Mouse (Mus musculus): ENCODE data around the gene Lgr4. TPM values are rescaled to one million over a fixed set of nuclear protein-coding genes. Genes with fewer than 3 reads are reported as not detected.

The Lgr4 gene
- polyA plus RNA-seq, 1 experiment from 2014 or later: 20.7 TPM

DNA sequence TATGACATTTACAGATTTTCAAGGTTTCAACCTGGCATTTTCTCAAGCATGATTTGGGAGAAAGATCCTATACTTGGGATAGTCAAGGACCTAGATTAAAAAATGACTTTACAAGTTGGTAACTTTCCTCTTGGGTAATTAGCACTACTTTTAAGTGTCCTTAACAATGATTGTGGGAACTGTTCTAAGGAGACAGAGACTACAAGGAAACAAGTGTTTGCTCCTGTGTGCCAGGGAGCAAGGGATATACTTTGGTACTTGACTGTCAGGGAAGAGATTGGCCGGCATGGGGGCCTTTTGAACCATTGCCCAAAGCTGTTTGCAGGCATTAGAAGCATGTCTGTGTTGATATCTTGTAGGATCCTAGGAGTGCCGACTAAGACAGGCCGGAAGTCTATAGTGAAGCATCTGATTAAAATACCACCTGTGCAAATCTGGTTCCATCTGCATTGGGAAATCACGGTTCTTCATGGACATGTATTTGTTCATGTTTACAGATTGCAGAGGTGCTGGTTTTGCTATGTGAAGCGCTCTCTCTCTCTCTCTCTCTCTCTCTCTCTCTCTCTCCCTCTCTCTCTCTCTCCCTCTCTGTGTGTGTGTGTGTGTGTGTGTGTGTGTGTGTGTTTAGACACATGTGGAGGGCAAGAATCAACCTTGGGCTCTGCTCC lies 46.3 kb downstream of the Lgr4 start:
- Histone ChIP-seq H3K27ac (replicated peaks) (0 out of 2 replicates have a peak overlapping the region, but pooled peaks have one; percentile 13), H3K9me3 (replicated peaks) (no peaks in the 10 kb centered on the region)
- 61% methylated on average over 5 of the region's 5 CpGs for WGBS

DNA sequence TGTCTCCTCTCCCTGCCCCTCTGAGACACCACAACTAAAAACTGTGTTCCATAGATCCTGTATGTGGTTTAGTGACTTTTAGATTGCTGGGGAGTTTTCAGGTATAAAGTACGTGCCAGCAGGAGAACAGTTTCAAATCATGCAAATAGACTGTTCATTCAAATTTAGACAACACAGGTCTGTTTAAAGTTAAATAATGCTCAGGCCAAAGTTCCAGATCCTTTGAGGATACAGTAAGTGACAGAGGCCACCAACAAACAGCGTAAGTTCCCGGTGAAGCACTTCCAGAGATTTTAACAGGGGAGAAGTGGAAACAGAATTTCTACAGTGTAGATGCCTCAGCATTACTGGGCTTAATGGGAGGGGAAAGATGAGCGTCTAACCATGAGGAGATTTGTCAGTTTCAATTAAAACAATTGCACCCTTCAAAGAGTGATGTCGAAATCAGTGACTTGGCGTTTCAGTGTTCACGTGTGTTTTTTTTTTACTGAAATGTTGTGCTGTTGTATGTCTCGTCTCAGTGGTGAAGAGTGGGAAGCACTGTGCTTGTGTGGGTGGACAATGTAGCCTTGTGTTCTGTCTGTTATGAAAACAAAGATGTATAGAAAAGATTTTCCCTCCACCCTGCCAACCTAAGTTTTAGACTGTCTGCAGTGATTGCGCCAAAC lies 48.4 kb downstream of the Lgr4 start:
- Histone ChIP-seq H3K4me2 (replicated peaks) (no peak overlapping the region), H3K9ac (no peak overlapping the region), H3K4me1 (peaks cover 24% of the 10 kb centered on the region; the same call in 1 of the 2 replicates), H3K9me3 (replicated peaks) (no peaks in the 10 kb centered on the region), H3K4me3 (replicated peaks) (no peak overlapping the region), H3K36me3 (no peaks in the 10 kb centered on the region), H3K27ac (replicated peaks) (0 out of 2 replicates have a peak overlapping the region, but pooled peaks have one; percentile 44), H3K27me3 (no peaks in the 10 kb centered on the region)
- no peak for ATAC-seq (ENCODE audit: insufficient number of reproducible peaks, low FRiP score, low TSS enrichment, low read depth)
- WGBS: 51% methylated on average over 9 of the region's 9 CpGs

More for the DNA sequence above, 46.3 kb downstream of the Lgr4 start:
- peaks cover 23% of the 10 kb centered on the region for H3K4me1 ChIP-seq
- no peaks in the 10 kb centered on the region for H3K27me3 ChIP-seq
- no peak overlapping the region for H3K4me2 ChIP-seq (replicated peaks)
- H3K36me3 ChIP-seq: no peaks in the 10 kb centered on the region
- H3K4me3 ChIP-seq (replicated peaks): no peak overlapping the region
- no peak for ATAC-seq (ENCODE audit: insufficient number of reproducible peaks, low FRiP score, low TSS enrichment, low read depth)
- H3K9ac ChIP-seq: no peak overlapping the region

GRCm38 (mm10) chr2:109966863-109967262 lies 49.4 kb downstream of the Lgr4 start:
- peaks cover 22% of the 10 kb centered on the region; the same call in 1 of the 2 replicates for H3K4me1 ChIP-seq
- no peak for ATAC-seq (ENCODE audit: insufficient number of reproducible peaks, low FRiP score, low TSS enrichment, low read depth)
- no peaks in the 10 kb centered on the region for H3K27me3 ChIP-seq
- 94% methylated on average over 4 of the region's 4 CpGs for WGBS
- H3K27ac ChIP-seq (replicated peaks): no peak overlapping the region
- no peak overlapping the region for H3K4me2 ChIP-seq (replicated peaks)
- H3K9ac ChIP-seq: no peak overlapping the region
- no peak overlapping the region for H3K4me3 ChIP-seq (replicated peaks)
- no peaks in the 10 kb centered on the region for H3K9me3 ChIP-seq (replicated peaks)
- H3K36me3 ChIP-seq: no peaks in the 10 kb centered on the region

DNA sequence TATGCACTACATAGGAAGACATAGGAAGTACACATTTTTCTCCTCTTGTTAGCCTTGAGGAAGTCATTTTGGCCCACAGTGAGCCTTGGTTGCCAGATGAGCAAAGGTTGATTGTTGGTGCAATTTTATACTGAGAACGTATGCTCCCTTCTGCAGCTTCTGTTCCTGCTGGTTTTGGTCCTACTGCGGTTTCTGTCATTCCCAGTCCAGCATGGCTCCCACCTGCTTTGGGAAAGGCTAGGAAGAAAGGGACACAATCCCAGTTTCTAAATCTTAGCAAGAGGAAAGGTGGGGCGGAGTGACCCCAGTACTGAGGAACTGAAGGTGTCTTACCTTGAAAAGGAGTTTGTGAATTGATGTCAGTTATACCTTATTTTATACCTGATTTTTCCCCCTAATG lies 51.9 kb downstream of the Lgr4 start:
- Histone ChIP-seq H3K9me3 (replicated peaks) (no peaks in the 10 kb centered on the region), H3K27me3 (no peaks in the 10 kb centered on the region), H3K4me3 (replicated peaks) (no peak overlapping the region), H3K4me1 (peaks cover 26% of the 10 kb centered on the region; the same call in 1 of the 2 replicates), H3K9ac (no peak overlapping the region), H3K27ac (replicated peaks) (peak overlapping the region; percentile 81), H3K36me3 (no peaks in the 10 kb centered on the region), H3K4me2 (replicated peaks) (no peak overlapping the region)
- ATAC-seq (ENCODE audit: insufficient number of reproducible peaks, low FRiP score, low TSS enrichment, low read depth): no peak
- 69% methylated on average over 3 of the region's 3 CpGs for WGBS

- H3K36me3 ChIP-seq: no peaks in the 10 kb centered on the region
- no peak overlapping the region for H3K9ac ChIP-seq
- no peak overlapping the region for H3K4me3 ChIP-seq (replicated peaks)
- 57% methylated on average over 10 of the region's 10 CpGs for WGBS
- H3K27ac ChIP-seq (replicated peaks): peak overlapping the region; percentile 81
- no peak for ATAC-seq (ENCODE audit: insufficient number of reproducible peaks, low FRiP score, low TSS enrichment, low read depth)
- H3K27me3 ChIP-seq: no peaks in the 10 kb centered on the region
- H3K4me2 ChIP-seq (replicated peaks): no peak overlapping the region; the same call in 1 of the 2 replicates
- H3K9me3 ChIP-seq (replicated peaks): no peaks in the 10 kb centered on the region
- peaks cover 26% of the 10 kb centered on the region; the same call in 1 of the 2 replicates for H3K4me1 ChIP-seq
Observed at GRCm38 (mm10) chr2:109969926-109970532, 52.6 kb downstream of the Lgr4 start.

DNA sequence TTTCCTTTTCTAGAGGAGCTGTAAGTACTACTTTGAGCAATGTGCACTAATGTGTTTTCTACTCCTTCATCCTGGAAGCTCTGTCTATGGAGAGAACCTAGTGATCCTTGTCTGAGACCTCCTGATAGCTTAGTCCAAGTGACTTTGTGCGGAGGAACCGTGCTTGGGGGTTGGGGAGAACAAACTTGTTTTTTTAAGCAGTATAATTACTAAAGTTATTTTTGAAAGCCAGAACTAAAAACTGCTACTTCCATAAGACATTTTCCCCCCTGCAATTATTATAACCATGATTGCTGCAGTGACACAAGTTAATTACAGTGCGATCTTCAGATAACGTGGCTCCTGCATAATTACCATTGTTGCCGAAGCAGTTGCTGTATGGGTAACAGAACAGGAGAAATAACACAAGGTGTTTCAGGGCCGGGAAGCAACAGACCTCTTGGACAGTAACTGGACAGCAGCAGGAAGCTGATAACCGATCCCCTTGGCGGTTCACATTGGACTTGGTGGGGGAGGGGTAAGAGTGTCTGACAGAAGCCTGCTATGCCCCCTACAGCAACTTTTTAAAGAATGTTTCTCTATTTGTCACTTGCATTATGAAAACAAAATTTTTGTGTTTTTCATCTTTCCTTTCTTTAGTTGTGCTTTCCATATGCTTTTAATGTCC lies 53.4 kb downstream of the Lgr4 start:
- H3K27me3 ChIP-seq: no peaks in the 10 kb centered on the region
- peaks cover 8% of the 10 kb centered on the region; the same call in 1 of the 2 replicates for H3K36me3 ChIP-seq
- H3K4me3 ChIP-seq (replicated peaks): no peak overlapping the region
- ATAC-seq (ENCODE audit: insufficient number of reproducible peaks, low FRiP score, low TSS enrichment, low read depth): no peak
- peak overlapping the region; percentile 61 for H3K27ac ChIP-seq (replicated peaks)
- 37% methylated on average over 8 of the region's 8 CpGs for WGBS
- H3K4me2 ChIP-seq (replicated peaks): no peak overlapping the region
- H3K9ac ChIP-seq: no peak overlapping the region
- peaks cover 23% of the 10 kb centered on the region; the same call in 1 of the 2 replicates for H3K4me1 ChIP-seq
- no peaks in the 10 kb centered on the region for H3K9me3 ChIP-seq (replicated peaks)

GRCm38 (mm10) chr2:109972310-109972709 lies 54.9 kb downstream of the Lgr4 start:
- no peak for ATAC-seq (ENCODE audit: insufficient number of reproducible peaks, low FRiP score, low TSS enrichment, low read depth)
- 84% methylated on average over 2 of the region's 2 CpGs for WGBS
- H3K27ac ChIP-seq (replicated peaks): no peak overlapping the region
- no peaks in the 10 kb centered on the region for H3K27me3 ChIP-seq
- H3K36me3 ChIP-seq: peaks cover 8% of the 10 kb centered on the region; the same call in 1 of the 2 replicates
- H3K9me3 ChIP-seq (replicated peaks): no peaks in the 10 kb centered on the region
- H3K4me1 ChIP-seq: peaks cover 23% of the 10 kb centered on the region; the same call in 1 of the 2 replicates
- no peak overlapping the region for H3K4me2 ChIP-seq (replicated peaks)
- H3K9ac ChIP-seq: no peak overlapping the region
- no peak overlapping the region for H3K4me3 ChIP-seq (replicated peaks)

- Histone ChIP-seq H3K36me3 (peaks cover 8% of the 10 kb centered on the region; the same call in 1 of the 2 replicates), H3K4me3 (replicated peaks) (no peak overlapping the region), H3K9ac (no peak overlapping the region), H3K4me1 (peaks cover 23% of the 10 kb centered on the region; the same call in 1 of the 2 replicates), H3K27me3 (no peaks in the 10 kb centered on the region), H3K27ac (replicated peaks) (no peak overlapping the region), H3K9me3 (replicated peaks) (no peaks in the 10 kb centered on the region), H3K4me2 (replicated peaks) (no peak overlapping the region)
- 44% methylated on average over 7 of the region's 7 CpGs for WGBS
- no peak for ATAC-seq (ENCODE audit: insufficient number of reproducible peaks, low FRiP score, low TSS enrichment, low read depth)
Observed at GRCm38 (mm10) chr2:109972922-109973321, 55.5 kb downstream of the Lgr4 start.

- H3K27me3 ChIP-seq: no peaks in the 10 kb centered on the region
- H3K4me1 ChIP-seq: peaks cover 14% of the 10 kb centered on the region; the same call in 1 of the 2 replicates
- peaks cover 8% of the 10 kb centered on the region; the same call in 1 of the 2 replicates for H3K36me3 ChIP-seq
- no peak overlapping the region for H3K4me3 ChIP-seq (replicated peaks)
- no peak overlapping the region for H3K27ac ChIP-seq (replicated peaks)
- 83% methylated on average over 7 of the region's 7 CpGs for WGBS
- ATAC-seq (ENCODE audit: insufficient number of reproducible peaks, low FRiP score, low TSS enrichment, low read depth): no peak
- no peaks in the 10 kb centered on the region for H3K9me3 ChIP-seq (replicated peaks)
- H3K4me2 ChIP-seq (replicated peaks): no peak overlapping the region
- H3K9ac ChIP-seq: no peak overlapping the region
Observed at GRCm38 (mm10) chr2:109974807-109975206, 57.4 kb downstream of the Lgr4 start.

- Histone ChIP-seq H3K27me3 (no peaks in the 10 kb centered on the region), H3K4me2 (replicated peaks) (no peak overlapping the region), H3K4me3 (replicated peaks) (no peak overlapping the region), H3K27ac (replicated peaks) (no peak overlapping the region), H3K4me1 (0 out of 2 replicates have a peak, but pooled peaks cover 5% of the 10 kb centered on the region), H3K36me3 (peaks cover 8% of the 10 kb centered on the region; the same call in 1 of the 2 replicates), H3K9ac (no peak overlapping the region), H3K9me3 (replicated peaks) (no peaks in the 10 kb centered on the region)
- WGBS: 88% methylated on average over 2 of the region's 2 CpGs
- no peak for ATAC-seq (ENCODE audit: insufficient number of reproducible peaks, low FRiP score, low TSS enrichment, low read depth)
Observed at GRCm38 (mm10) chr2:109976181-109976580, 58.7 kb downstream of the Lgr4 start.

- WGBS: 74% methylated on average over 6 of the region's 6 CpGs
- H3K27ac ChIP-seq (replicated peaks): no peak overlapping the region
- H3K4me3 ChIP-seq (replicated peaks): no peak overlapping the region
- no peaks in the 10 kb centered on the region for H3K27me3 ChIP-seq
- H3K4me1 ChIP-seq: 0 out of 2 replicates have a peak, but pooled peaks cover 5% of the 10 kb centered on the region
- peaks cover 8% of the 10 kb centered on the region; the same call in 1 of the 2 replicates for H3K36me3 ChIP-seq
- no peak for ATAC-seq (ENCODE audit: insufficient number of reproducible peaks, low FRiP score, low TSS enrichment, low read depth)
- no peak overlapping the region for H3K4me2 ChIP-seq (replicated peaks)
- H3K9ac ChIP-seq: no peak overlapping the region
- H3K9me3 ChIP-seq (replicated peaks): no peaks in the 10 kb centered on the region
Observed at GRCm38 (mm10) chr2:109977322-109977721, 59.9 kb downstream of the Lgr4 start.
